Mouse (Mus musculus) testis, adult 2 months (tissue): ENCODE measurements around the gene Gcnt2. TPM values are rescaled to one million over a fixed set of nuclear protein-coding genes. Genes with fewer than 3 reads are reported as not detected.

Source experiments
- H3K27ac ChIP-seq: fragments of 200-500 bp; 2 replicates; pipeline ENCODE4 v1.5.1; 2012; ENCODE audit warnings: low read depth, low read length; ENCODE audit not compliant: control insufficient read depth, insufficient read depth
- H3K27me3 ChIP-seq: fragments of 200-500 bp; 2 replicates; pipeline ENCODE4 v1.6.1; 2012; ENCODE audit warnings: mild to moderate bottlenecking, low read length, moderate library complexity; ENCODE audit not compliant: control insufficient read depth, insufficient read depth
- H3K36me3 ChIP-seq: fragments of 200-500 bp; 2 replicates; pipeline ENCODE4 v1.6.1; 2012; ENCODE audit warnings: mild to moderate bottlenecking, low read length; ENCODE audit not compliant: control insufficient read depth, insufficient read depth
- H3K4me1 ChIP-seq: fragments of 200-500 bp; 2 replicates; pipeline ENCODE4 v1.6.1; 2012; ENCODE audit warnings: low read length; ENCODE audit not compliant: control insufficient read depth, insufficient read depth
- H3K4me3 ChIP-seq: fragments of 200-500 bp; 2 replicates; pipeline ENCODE4 v1.5.1; 2012; ENCODE audit warnings: low read depth, mild to moderate bottlenecking, low read length, moderate library complexity, mixed read lengths; ENCODE audit not compliant: control insufficient read depth
- CTCF ChIP-seq: fragments of 200-500 bp; IDR thresholded peaks from 2 replicates; pipeline ENCODE4 v1.5.1; 2012; ENCODE audit warnings: low read depth, mild to moderate bottlenecking, inconsistent platforms, low read length, moderate library complexity; ENCODE audit not compliant: control insufficient read depth, insufficient read depth, insufficient replicate concordance
- POLR2A ChIP-seq: fragments of 200-500 bp; IDR thresholded peaks from 2 replicates; pipeline ENCODE4 v1.6.1; 2012; ENCODE audit warnings: low read depth, mild to moderate bottlenecking, inconsistent platforms, low read length, moderate library complexity; ENCODE audit not compliant: control insufficient read depth
- polyA plus RNA-seq: library from polyadenylated mRNA; depleted of rRNA; stranded (reverse); fragments of >200 nt; gene quantifications from 2 replicates; pipeline ENCODE4 v1.2.3, GENCODE M21; 2012; rRNA removed

Gcnt2 gene
- 0.32 and 0.36 TPM in 2 replicates for polyA plus RNA-seq

DNA sequence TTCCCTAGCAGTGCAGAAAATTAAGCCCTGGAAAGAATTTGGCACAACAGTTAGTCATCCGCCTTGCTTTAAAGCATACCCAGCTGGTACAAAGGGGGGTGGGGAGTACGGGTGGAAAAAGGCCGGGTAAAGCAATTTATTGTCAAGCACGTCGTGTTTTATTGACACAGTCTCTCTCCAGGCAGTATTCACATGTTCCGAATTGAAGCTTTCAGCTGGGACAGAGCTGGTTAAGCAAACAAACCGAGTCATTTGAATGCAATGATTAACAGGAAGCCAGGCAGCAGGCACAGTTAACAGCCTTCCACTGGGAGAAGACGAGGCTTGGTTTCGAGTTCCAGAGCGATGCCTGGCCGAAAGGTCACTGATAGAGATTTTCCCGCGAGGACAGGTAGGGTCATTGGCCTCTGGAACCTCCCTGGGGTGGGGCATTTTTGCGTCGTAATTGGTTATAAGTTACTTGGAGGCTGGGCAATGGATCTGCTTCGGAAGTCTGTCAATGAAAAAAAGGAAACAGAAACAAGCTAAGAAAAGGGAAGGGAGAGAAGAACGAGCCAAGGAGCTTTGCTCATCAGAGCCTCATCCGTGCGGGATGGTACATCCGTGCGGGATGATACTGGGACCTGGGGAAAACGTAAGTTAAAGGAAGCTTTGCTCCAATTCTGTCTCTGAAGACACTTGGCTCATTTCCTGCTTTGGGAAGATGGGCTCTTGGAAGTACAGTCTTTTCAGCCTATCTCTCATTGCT is at the start of gene Gcnt2:
Gene Gcnt2 (plus strand): TSS at position 103 of the 748 bp plus-strand sequence.
- H3K27ac ChIP-seq, result no peak within 1 kb of the TSS
- TF ChIP-seq POLR2A (no peak), CTCF (no peak)
- H3K27me3 ChIP-seq, result no peaks in the 10 kb centered on the region
- peak within 1 kb of the TSS; percentile 30; the same call in 1 of the 2 replicates for H3K4me3 ChIP-seq
- no peaks in the 10 kb centered on the region for H3K4me1 ChIP-seq
- no peaks in the 10 kb centered on the region for H3K36me3 ChIP-seq

DNA sequence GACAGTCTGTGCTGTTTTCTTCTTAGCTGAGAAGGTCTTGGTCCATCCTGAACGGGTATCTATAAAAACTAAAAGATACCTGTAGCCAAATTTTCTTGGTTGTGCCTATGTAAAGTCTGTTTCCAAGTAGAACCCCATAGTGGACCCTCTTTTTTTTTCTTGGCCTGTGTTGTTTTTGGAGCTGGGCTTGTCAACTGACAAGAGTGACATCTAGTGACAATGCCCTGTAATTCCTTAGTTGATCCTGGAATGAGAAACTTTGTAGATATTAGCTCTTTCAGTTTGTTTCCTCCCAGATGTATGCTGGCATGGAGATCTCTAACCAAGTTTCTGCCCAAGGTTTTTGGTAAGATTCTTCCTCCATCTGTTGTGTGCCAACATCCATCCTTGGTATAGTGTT is 38.9 kb upstream of the Gcnt2 start:
- no peak overlapping the region for H3K27ac ChIP-seq

DNA sequence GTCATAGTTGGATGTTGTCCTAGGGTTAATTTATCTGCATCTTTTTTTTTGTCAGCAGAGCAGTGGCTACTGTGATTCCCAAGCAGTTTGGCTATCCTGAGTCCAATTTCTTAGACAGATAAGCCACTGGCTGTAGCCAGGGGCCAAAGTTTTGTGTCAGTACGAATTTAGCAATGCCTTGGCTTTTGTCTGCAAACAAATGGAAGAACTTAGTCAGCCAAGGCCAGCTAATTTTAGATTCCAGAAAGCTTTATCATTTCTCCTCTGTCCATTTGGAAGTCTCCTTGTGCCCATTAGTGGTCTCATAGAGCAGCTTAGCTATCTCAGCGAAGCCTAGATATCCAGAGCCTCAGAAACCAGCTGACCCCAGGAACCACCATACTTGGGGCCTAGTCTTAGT is 37.6 kb upstream of the Gcnt2 start:
- Histone ChIP-seq H3K4me3 (no peak overlapping the region), H3K27me3 (no peaks in the 10 kb centered on the region), H3K36me3 (no peaks in the 10 kb centered on the region), H3K4me1 (0 out of 2 replicates have a peak, but pooled peaks cover 2% of the 10 kb centered on the region), H3K27ac (no peak overlapping the region)
- TF ChIP-seq POLR2A (no peak), CTCF (no peak)

More for the DNA sequence above, 38.9 kb upstream of the Gcnt2 start:
- H3K4me3 ChIP-seq, result no peak overlapping the region
- no peaks in the 10 kb centered on the region for H3K4me1 ChIP-seq
- H3K27me3 ChIP-seq, result no peaks in the 10 kb centered on the region
- TF ChIP-seq POLR2A (no peak), CTCF (no peak)
- no peaks in the 10 kb centered on the region for H3K36me3 ChIP-seq

DNA sequence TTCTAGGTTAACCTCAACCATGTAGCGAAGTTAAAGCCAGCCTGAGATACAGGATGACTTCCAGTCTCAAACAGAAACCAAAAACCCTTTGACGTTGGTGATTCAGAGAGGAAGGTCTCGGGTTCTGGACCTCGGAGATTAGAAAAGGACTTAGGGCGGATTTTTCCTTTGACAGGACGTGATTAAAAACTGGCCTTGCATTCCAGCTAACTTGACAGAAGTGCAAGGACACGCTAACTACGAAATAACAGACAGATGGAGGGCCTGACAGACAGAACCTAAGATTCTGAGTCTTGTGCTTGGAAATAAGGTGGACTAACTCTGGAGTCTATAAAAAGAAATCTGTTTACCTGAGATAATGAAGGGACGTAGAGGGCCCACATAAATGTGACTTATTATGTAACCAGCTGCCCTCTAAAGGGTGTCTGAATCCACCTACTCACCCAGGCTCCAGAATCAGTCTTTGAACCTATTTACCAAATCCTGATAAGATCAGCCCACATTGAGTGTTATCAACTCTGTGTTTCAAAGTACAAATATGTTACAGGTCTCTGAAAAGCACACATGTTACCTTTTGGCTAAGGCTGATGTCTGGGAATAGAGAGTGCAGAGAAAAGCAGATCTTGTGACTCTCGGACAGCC is 18.3 kb upstream of the Gcnt2 start:
- no peak overlapping the region for H3K4me3 ChIP-seq
- no peak for TF ChIP-seq POLR2A
- TF ChIP-seq CTCF, result no peak

DNA sequence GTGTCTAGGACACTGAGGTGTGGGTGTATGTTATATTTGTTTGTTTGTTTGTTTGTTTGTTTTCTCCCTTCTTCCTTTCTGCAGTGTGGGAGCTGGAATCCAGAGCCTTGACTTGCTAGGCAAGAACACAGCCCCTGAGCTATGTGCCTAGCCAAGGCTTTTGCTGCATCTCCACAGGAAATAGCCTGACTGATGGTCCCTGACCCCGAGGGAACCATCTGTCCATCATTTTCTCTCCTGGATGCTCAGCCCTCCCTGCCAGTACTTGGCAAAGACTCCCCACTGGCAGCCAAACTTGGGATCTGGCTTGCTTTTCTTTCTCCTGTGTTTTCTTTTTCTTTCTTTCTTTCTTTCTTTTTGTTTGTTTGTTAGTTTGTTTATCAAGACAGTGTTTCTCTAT is 17.4 kb upstream of the Gcnt2 start:
- Histone ChIP-seq H3K27me3 (no peaks in the 10 kb centered on the region), H3K4me1 (no peaks in the 10 kb centered on the region), H3K36me3 (no peaks in the 10 kb centered on the region), H3K27ac (no peak overlapping the region), H3K4me3 (no peak overlapping the region)
- TF ChIP-seq CTCF (no peak), POLR2A (no peak)

More for the DNA sequence above, 18.3 kb upstream of the Gcnt2 start:
- H3K27me3 ChIP-seq, result no peaks in the 10 kb centered on the region
- H3K36me3 ChIP-seq, result no peaks in the 10 kb centered on the region
- no peak overlapping the region for H3K27ac ChIP-seq
- no peaks in the 10 kb centered on the region for H3K4me1 ChIP-seq

DNA sequence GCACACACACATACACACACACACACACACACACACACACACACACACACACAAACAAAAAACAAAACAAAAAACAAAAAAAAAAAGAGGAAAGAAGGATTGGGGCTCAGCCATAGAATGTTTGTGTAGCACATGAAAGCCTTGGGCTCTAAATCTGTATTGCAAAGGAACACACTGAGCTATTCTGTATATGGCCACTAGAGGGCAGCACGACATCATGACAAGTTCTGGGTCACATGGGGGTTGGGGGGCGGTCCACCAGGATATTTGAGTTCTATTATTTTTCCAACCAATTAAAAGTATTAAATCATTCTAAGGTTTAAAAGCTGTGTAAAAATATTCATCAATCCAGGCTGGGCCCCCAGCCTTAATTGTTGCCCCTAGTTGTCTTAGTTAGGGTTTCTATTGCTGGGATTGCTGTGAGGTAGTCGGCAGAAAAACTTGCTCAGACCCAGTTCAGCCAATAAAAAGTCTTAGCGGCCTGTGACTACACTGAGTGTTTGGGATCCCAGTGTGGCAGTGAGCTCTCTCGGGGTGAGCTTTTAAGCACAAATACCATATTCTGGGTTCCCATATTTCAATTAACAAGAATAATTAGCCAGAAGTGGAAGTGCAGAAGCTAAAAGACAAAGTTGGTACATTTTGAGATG is 16.0 kb upstream of the Gcnt2 start:
- Histone ChIP-seq H3K4me1 (no peaks in the 10 kb centered on the region), H3K27ac (no peak overlapping the region), H3K27me3 (no peaks in the 10 kb centered on the region), H3K4me3 (no peak overlapping the region), H3K36me3 (no peaks in the 10 kb centered on the region)
- TF ChIP-seq CTCF (peak; percentile 69; the same call in 1 of the 2 replicates), POLR2A (no peak)

DNA sequence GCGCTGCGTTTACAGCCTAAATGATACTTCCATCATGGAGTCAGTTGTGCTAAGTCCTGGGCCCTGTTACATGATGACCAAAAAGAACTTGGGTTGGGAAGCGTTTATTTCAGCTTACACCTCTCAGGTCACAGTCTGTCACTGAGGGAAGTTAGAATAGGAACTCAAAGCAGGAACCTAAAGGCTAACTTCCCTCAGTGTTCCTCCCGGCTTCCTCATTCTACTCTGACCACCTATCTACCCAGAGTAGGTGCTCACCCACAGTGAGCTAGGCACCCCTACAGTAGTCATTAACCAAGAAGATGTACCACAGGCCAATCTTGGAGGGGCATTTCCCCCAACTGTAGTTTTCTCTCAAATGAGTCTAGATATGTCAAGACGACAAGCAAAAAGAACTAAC is 15.4 kb upstream of the Gcnt2 start:
- no peaks in the 10 kb centered on the region for H3K27me3 ChIP-seq
- TF ChIP-seq POLR2A (no peak), CTCF (no peak)
- no peaks in the 10 kb centered on the region for H3K36me3 ChIP-seq
- H3K4me1 ChIP-seq, result no peaks in the 10 kb centered on the region
- H3K27ac ChIP-seq, result no peak overlapping the region
- no peak overlapping the region for H3K4me3 ChIP-seq
